Mouse (Mus musculus): ENCODE data around the gene Gpr171. TPM values are rescaled to one million over a fixed set of nuclear protein-coding genes. Genes with fewer than 3 reads are reported as not detected.
"Not testable (repeated sequence)": the region's sequence is repeated elsewhere in the genome, so short reads cannot be mapped to it uniquely, and the experiment has no call there.

Gpr171 gene
- polyA plus RNA-seq, 1 experiment from 2014 or later: 0.96 TPM

DNA sequence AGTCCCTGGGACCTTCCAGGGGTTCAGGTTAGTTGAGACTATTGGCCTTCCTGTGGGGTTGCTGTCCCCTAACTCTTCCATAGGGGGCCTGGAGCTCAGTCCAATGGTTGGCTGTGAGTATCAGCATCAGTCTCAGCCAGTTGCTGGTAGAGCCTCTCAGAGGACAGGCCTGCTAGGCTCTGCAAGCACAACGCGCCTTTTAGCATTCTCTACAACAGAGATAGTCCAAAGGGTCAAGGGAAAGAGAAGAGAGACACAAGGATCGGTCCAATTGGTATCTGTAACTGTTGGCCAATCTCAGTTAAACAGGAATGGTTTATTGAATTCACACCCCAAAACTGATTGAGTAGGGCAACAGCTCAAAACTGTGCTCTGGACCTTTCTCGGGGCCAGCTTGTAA is 5.8 kb upstream of the Gpr171 start:
- Histone ChIP-seq H3K9ac (no peak overlapping the region), H3K4me3 (no peak overlapping the region), H3K27me3 (replicated peaks) (no peaks in the 10 kb centered on the region), H3K4me2 (replicated peaks) (no peak overlapping the region), H3K36me3 (no peaks in the 10 kb centered on the region), H3K4me1 (no peaks in the 10 kb centered on the region), H3K9me3 (no peaks in the 10 kb centered on the region), H3K27ac (no peak overlapping the region)
- no peak for ATAC-seq (ENCODE audit: low FRiP score, low read depth)
- 95% methylated on average over 4 of the region's 4 CpGs for WGBS

DNA sequence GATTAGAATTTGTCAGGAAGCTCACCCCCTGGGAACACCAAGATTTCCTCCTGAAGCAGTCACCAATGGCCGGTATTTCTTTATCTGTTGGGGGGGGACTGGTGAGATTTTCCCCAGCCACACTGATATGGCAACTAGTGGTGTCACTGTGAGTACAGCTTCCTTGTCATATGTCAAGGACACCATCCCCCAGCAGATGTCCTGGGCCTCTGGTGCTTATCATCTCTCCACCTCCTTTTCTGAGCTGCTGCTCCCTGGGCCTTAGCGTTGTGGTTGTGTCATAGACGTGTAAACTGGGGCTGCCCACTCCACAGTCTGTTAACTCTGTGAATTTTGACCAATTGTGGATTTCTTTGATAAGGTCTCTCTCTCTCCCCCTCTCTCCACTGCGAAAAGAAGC is 2.8 kb upstream of the Gpr171 start:
- ATAC-seq (ENCODE audit: low FRiP score, low read depth): no peak
- 81% methylated on average over 4 of the region's 4 CpGs for WGBS
- H3K4me3 ChIP-seq: no peak overlapping the region
- H3K27ac ChIP-seq: no peak overlapping the region
- no peak overlapping the region for H3K9ac ChIP-seq
- H3K4me2 ChIP-seq (replicated peaks): no peak overlapping the region
- H3K36me3 ChIP-seq: no peaks in the 10 kb centered on the region
- H3K9me3 ChIP-seq: no peaks in the 10 kb centered on the region
- no peaks in the 10 kb centered on the region for H3K27me3 ChIP-seq (replicated peaks)
- no peaks in the 10 kb centered on the region for H3K4me1 ChIP-seq

DNA sequence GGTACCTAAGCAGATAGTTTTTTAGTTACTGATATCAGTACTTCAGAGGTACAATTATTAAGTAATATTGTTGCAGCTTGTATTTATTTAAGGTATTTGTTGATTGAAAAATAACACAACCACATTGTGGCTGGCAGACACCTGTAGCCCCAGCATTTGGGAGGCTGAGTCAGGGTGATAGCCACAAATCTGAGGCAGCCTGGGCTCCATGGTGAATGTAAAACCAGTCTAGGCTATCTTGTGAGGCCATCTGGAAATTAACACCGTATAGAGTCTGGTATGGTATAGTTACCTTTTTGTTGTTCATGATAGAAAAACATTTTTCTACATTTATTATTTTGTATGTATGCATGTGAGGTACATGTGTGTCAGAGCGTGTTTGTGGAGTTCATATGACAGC is 525 bp upstream of the Gpr171 start:
- Histone ChIP-seq H3K9ac (no peak overlapping the region), H3K27ac (no peak overlapping the region), H3K36me3 (no peaks in the 10 kb centered on the region), H3K4me1 (no peaks in the 10 kb centered on the region), H3K4me2 (replicated peaks) (no peak overlapping the region), H3K4me3 (no peak overlapping the region), H3K9me3 (no peaks in the 10 kb centered on the region), H3K27me3 (replicated peaks) (no peaks in the 10 kb centered on the region)
- 96% methylated on average over 2 of the region's 2 CpGs for WGBS
- no peak for ATAC-seq (ENCODE audit: low FRiP score, low read depth)

DNA sequence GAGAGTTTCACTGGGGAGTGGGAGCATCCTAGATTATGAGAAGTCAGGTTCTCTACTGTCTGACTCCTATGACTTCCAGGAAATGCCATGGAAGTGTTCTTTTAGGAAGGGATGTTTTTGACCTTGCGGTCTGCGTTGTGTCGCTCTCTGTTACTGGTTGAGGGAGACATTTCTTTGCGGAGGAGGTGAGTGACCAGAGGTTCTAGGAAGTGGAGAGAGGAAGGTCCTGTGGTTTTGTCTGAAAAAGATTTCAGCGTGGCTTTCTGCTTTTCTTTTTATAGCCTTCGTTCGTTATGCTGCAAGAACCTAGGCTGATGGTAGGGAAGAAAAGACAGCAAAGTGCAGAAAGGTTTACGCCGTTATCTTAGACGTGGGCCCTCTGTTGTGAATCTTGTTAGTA is 3.1 kb downstream of the Gpr171 start:
- H3K9ac ChIP-seq: no peak overlapping the region
- no peaks in the 10 kb centered on the region for H3K4me1 ChIP-seq
- H3K27me3 ChIP-seq (replicated peaks): no peaks in the 10 kb centered on the region
- H3K4me2 ChIP-seq (replicated peaks): no peak overlapping the region
- no peak overlapping the region for H3K27ac ChIP-seq
- 84% methylated on average over 10 of the region's 10 CpGs for WGBS
- H3K9me3 ChIP-seq: no peaks in the 10 kb centered on the region
- no peak overlapping the region for H3K4me3 ChIP-seq
- ATAC-seq (ENCODE audit: low FRiP score, low read depth): no peak
- H3K36me3 ChIP-seq: no peaks in the 10 kb centered on the region

DNA sequence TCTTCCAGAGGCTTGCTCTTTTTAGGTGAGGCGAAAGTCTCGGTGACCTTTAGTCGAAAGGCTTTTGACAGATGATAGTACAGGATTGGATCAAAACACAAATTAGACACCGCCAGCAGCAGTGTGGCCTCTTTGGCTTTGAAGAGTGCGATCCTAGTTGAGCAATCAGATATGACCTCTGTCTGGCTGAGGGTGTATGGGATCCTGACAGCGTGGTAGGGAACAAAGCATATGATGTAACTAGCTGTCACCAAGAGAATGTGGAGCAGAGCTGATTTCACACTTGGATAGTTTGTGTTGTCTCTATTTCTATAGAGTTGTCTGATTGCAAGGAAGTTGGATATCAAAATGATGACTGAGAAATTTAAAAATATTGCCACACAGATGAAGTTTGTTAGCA is 4.2 kb downstream of the Gpr171 start:
- Histone ChIP-seq H3K36me3 (no peaks in the 10 kb centered on the region), H3K9ac (no peak overlapping the region), H3K27me3 (replicated peaks) (no peaks in the 10 kb centered on the region), H3K4me1 (no peaks in the 10 kb centered on the region), H3K9me3 (no peaks in the 10 kb centered on the region), H3K4me3 (no peak overlapping the region), H3K4me2 (replicated peaks) (no peak overlapping the region), H3K27ac (no peak overlapping the region)
- 82% methylated on average over 6 of the region's 6 CpGs for WGBS
- ATAC-seq (ENCODE audit: low FRiP score, low read depth): no peak

DNA sequence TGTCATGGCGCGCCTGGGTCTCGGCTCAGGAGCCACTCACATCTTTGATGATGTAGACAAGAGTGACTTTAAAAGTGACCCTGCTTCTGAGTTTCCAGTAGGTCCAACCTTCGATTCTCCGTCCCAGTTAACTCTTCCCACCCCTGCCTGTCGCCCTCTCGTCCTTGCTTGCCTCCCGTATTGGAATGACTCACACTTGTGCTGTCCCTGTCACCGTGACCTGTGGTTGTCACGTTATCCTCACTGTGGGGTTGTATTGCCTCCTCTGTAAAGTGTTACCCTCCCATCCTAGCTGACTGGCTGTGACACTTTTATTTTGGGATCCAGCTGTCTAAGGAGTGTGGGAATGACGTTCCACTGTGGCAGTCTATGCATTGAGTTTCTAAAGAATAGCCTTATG is 8.9 kb downstream of the Gpr171 start:
- Histone ChIP-seq H3K9ac (no peak overlapping the region), H3K4me3 (no peak overlapping the region), H3K27ac (no peak overlapping the region), H3K9me3 (no peaks in the 10 kb centered on the region), H3K36me3 (no peaks in the 10 kb centered on the region), H3K4me2 (replicated peaks) (no peak overlapping the region), H3K27me3 (replicated peaks) (no peaks in the 10 kb centered on the region), H3K4me1 (no peaks in the 10 kb centered on the region)
- WGBS: 77% methylated on average over 11 of the region's 11 CpGs
- no peak for ATAC-seq (ENCODE audit: low FRiP score, low read depth)

DNA sequence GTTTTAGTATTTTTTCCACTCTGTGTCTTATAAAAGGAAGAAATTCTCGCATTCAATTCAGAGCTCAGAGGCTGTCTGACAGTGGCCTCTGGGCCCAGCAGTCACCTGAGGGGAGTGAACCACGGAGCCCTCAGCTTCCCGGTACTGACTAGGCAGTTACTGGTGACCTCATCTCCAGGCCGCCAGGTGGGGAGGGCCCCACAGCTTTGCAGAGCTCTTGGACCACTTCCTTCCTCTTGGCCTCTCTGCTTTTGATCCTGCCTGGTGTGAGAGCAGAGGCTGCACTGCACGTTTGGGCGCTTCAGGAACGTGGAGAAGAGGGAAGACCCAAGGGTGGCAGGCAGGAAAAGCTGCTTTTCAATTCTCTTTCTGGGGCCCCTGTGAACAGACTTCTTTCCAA is 20.7 kb downstream of the Gpr171 start:
- H3K36me3 ChIP-seq: no peaks in the 10 kb centered on the region
- H3K27ac ChIP-seq: no peak overlapping the region
- WGBS: 25% methylated on average over 7 of the region's 7 CpGs
- ATAC-seq (ENCODE audit: low FRiP score, low read depth): no peak
- no peak overlapping the region for H3K4me2 ChIP-seq (replicated peaks)
- no peaks in the 10 kb centered on the region for H3K9me3 ChIP-seq
- H3K9ac ChIP-seq: no peak overlapping the region
- H3K4me3 ChIP-seq: no peak overlapping the region
- H3K27me3 ChIP-seq (replicated peaks): no peaks in the 10 kb centered on the region
- peaks cover 4% of the 10 kb centered on the region; the same call in 1 of the 2 replicates for H3K4me1 ChIP-seq

DNA sequence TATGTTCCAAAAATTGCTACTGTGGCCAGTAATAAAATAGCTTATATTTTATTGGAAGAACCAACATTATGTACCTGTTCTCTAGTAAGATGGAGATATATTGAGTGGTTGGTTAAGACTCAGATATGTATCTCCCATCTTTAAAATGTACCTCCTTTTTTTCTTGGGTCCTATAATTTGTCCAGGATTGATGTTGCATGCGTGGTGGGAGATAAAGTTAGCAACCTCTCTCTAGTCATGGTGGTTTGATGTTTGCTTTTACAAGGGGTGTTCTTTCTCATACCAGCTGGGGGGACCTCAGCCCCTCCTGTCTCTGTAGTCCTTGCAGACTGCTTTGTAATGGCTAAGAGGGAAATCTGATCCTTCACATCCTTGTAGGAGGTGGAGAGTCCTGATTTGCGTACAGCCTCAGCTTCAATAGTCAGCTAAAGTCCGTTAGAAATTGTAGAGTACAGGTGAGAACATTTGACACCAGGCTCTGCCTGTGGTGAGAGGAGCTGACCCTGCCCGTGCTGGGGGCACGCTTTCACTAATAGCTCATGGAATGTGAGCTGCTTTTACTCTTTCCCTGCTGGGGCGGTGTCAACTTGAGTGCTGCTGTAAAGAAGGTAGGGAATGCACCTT is 21.2 kb downstream of the Gpr171 start:
- Histone ChIP-seq H3K4me1 (peaks cover 4% of the 10 kb centered on the region; the same call in 1 of the 2 replicates), H3K27me3 (replicated peaks) (no peaks in the 10 kb centered on the region), H3K4me3 (no peak overlapping the region), H3K9ac (no peak overlapping the region), H3K9me3 (no peaks in the 10 kb centered on the region), H3K4me2 (replicated peaks) (no peak overlapping the region), H3K36me3 (no peaks in the 10 kb centered on the region), H3K27ac (no peak overlapping the region)
- no peak for ATAC-seq (ENCODE audit: low FRiP score, low read depth)
- WGBS: 22% methylated on average over 6 of the region's 6 CpGs

DNA sequence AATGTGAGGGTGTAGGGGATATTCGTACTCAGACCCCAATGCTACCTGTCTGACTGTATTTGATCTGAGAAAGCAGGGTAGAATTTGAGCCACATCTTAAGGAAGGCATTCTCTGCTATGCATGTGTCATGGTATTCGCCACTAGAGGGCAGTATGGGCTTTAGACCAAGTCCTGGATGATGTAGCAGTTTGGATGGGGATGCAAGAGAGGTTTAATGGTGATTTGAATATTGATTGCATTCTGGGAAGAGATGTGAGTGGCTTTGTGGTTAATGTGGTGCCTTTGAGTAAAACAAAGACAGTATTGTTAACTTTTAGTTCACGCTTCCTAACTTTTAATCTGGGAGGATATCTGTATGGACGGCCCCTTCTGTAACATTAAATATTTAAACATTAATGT is 22.3 kb downstream of the Gpr171 start:
- H3K9ac ChIP-seq: no peak overlapping the region
- 35% methylated on average over 4 of the region's 4 CpGs for WGBS

DNA sequence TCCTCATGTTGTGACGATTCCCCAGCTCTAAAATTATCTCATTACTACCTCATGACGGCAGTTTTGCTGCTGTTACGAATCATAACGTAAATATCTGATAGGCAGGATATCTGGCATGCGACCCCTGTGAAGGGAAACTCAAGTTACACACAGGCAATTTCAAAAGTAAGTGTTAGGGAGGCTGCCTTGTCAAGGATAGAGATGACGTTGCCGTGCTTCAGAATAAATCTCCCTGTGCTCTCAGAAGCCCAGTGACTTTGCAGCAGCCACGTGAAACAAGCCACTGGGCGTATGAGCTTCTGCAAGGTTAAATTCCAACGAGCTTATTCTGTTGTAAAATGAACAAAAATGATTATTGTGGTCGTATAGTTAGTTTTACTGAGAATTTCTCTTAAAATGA is 23.0 kb downstream of the Gpr171 start:
- Histone ChIP-seq H3K27me3 (replicated peaks) (no peaks in the 10 kb centered on the region), H3K4me2 (replicated peaks) (no peak overlapping the region), H3K9me3 (no peaks in the 10 kb centered on the region), H3K27ac (no peak overlapping the region), H3K36me3 (no peaks in the 10 kb centered on the region), H3K4me3 (no peak overlapping the region), H3K9ac (no peak overlapping the region), H3K4me1 (peaks cover 4% of the 10 kb centered on the region; the same call in 1 of the 2 replicates)
- 87% methylated on average over 11 of the region's 11 CpGs for WGBS
- no peak for ATAC-seq (ENCODE audit: low FRiP score, low read depth)

More for the DNA sequence above, 22.3 kb downstream of the Gpr171 start:
- no peaks in the 10 kb centered on the region for H3K9me3 ChIP-seq
- H3K4me2 ChIP-seq (replicated peaks): no peak overlapping the region
- peak; percentile 69 for ATAC-seq (ENCODE audit: low FRiP score, low read depth)
- H3K27me3 ChIP-seq (replicated peaks): no peaks in the 10 kb centered on the region
- no peak overlapping the region for H3K27ac ChIP-seq
- H3K4me3 ChIP-seq: no peak overlapping the region
- H3K36me3 ChIP-seq: no peaks in the 10 kb centered on the region
- peaks cover 4% of the 10 kb centered on the region; the same call in 1 of the 2 replicates for H3K4me1 ChIP-seq

DNA sequence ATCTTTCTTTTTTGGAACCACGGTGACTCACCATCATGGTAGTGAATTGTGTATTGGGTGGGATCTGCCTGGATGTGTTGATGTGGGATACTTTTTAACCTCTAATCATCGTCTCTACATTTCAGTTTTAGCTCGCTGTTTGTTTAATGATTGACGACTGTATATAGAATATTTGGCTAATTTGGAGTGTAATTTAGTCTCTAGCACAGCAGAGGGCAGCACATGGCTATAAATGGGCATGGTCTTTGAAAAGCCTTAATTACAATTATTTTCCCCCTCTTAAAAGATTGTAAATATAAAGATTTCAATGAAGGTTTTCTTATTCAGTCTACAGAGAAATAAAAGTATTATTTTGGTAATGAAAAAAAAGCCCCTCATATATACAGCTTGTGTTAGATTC is 24.3 kb downstream of the Gpr171 start:
- 64% methylated on average over 4 of the region's 4 CpGs for WGBS
- Histone ChIP-seq H3K4me2 (replicated peaks) (no peak overlapping the region), H3K9ac (no peak overlapping the region)

DNA sequence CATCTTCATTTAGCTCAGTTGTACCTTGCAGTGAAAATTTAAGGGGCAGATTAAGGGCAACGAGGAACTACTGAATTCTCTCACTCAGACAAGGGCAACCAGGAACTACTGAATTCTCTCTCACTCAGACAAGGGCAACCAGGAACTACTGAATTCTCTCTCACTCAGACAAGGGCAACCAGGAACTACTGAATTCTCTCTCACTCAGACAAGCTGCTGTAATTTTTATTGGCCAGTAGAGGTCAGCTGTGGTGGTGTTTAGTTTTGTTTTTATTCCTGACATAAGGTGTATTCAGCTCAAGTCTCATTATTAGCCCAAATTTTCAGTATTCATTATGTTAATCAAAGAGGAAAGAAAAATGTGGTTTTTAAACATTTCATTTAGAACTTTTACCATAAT is 32.5 kb downstream of the Gpr171 start:
- not testable (repeated sequence) for H3K9me3 ChIP-seq; H3K4me2 ChIP-seq (replicated peaks); H3K9ac ChIP-seq; H3K4me1 ChIP-seq; H3K4me3 ChIP-seq; H3K27ac ChIP-seq; H3K27me3 ChIP-seq (replicated peaks); H3K36me3 ChIP-seq; ATAC-seq (ENCODE audit: low FRiP score, low read depth)
- 90% methylated on average over 1 of the region's 1 CpGs for WGBS

More for the DNA sequence above, 24.3 kb downstream of the Gpr171 start:
- Histone ChIP-seq H3K4me3 (no peak overlapping the region), H3K27ac (no peak overlapping the region), H3K27me3 (replicated peaks) (no peaks in the 10 kb centered on the region), H3K4me1 (peaks cover 4% of the 10 kb centered on the region; the same call in 1 of the 2 replicates), H3K36me3 (no peaks in the 10 kb centered on the region), H3K9me3 (no peaks in the 10 kb centered on the region)
- no peak for ATAC-seq (ENCODE audit: low FRiP score, low read depth)

DNA sequence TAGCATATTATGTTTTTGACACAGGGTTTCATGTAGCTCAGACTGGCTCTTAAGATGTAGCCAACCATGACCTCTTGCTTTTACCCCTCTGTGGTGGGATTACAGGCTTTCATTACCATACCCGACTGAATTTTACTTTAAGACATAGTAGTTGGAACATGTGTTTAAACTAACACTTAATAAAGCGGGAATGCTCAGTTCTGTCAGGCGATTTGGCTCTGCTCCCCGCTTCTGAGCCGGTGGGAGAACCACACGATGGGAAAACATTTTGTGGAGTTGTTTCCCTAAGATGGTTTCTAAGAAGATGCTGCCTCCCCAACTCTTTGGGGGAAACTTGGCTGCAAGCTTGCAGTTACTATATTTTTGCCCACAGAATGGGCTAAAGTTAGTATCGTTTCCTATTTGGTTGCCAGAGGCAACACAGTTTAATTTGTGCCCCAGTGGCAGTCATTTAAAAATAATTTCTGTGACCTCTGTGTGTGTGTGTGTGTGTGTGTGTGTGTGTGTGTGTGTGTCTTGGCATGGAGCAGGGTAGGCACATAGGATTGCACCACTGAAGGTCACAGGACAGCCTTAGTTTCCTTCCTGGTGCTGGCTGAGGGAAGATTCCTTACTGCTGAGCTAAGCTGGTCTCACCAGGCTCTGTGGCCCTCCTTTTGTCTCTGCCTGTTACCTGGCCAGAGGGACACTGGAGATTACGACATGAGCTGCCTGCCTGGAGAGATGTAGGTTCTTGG is 34.9 kb downstream of the Gpr171 start:
- Histone ChIP-seq H3K4me1 (no peaks in the 10 kb centered on the region), H3K4me3 (no peak overlapping the region), H3K36me3 (no peaks in the 10 kb centered on the region), H3K4me2 (replicated peaks) (no peak overlapping the region), H3K9ac (no peak overlapping the region), H3K27me3 (replicated peaks) (no peaks in the 10 kb centered on the region), H3K27ac (no peak overlapping the region), H3K9me3 (no peaks in the 10 kb centered on the region)
- no peak for ATAC-seq (ENCODE audit: low FRiP score, low read depth)
- WGBS: 86% methylated on average over 8 of the region's 8 CpGs
